Mouse (Mus musculus) neural tube, embryonic 15.5 days (tissue): ENCODE data around the gene Slc35b3. TPM values are rescaled to one million over a fixed set of nuclear protein-coding genes. Genes with fewer than 3 reads are reported as not detected.
A peak's percentile ranks its signal among the peaks of the same experiment; 100 is the strongest.

Source experiments
- ATAC-seq: fragments of 200-750 bp; cut with Nextera tagmentation; 2 replicates; pipeline ENCODE4 v1.8.0; 2017; ENCODE audit warnings: mild to moderate bottlenecking, moderate TSS enrichment, moderate library complexity; ENCODE audit not compliant: low FRiP score
- H3K27ac ChIP-seq: fragments of 300-500 bp; sonication (generic); replicated peaks from 2 replicates; pipeline ENCODE4 v1.5.1; 2015; ENCODE audit warnings: mild to moderate bottlenecking, inconsistent platforms
- H3K27me3 ChIP-seq: fragments of 300-500 bp; sonication (generic); replicated peaks from 2 replicates; pipeline ENCODE4 v1.6.1; 2015; ENCODE audit warnings: inconsistent platforms
- H3K36me3 ChIP-seq: fragments of 300-500 bp; sonication (generic); 2 replicates; pipeline ENCODE4 v1.6.1; 2015; ENCODE audit warnings: inconsistent platforms
- H3K4me1 ChIP-seq: fragments of 300-500 bp; sonication (generic); 2 replicates; pipeline ENCODE4 v1.6.1; 2015; ENCODE audit warnings: inconsistent platforms
- H3K4me2 ChIP-seq: fragments of 300-500 bp; sonication (generic); 2 replicates; pipeline ENCODE4 v1.6.1; 2015; ENCODE audit warnings: inconsistent platforms, mild to moderate bottlenecking, moderate library complexity
- H3K4me3 ChIP-seq: fragments of 300-500 bp; sonication (generic); replicated peaks from 2 replicates; pipeline ENCODE4 v1.5.1; 2015; ENCODE audit warnings: mild to moderate bottlenecking, inconsistent platforms
- H3K9ac ChIP-seq: fragments of 300-500 bp; sonication (generic); replicated peaks from 2 replicates; pipeline ENCODE4 v1.6.1; 2015; ENCODE audit warnings: mild to moderate bottlenecking, inconsistent platforms
- H3K9me3 ChIP-seq: fragments of 300-500 bp; sonication (generic); replicated peaks from 2 replicates; pipeline ENCODE4 v1.6.1; 2016; ENCODE audit warnings: inconsistent platforms
- WGBS: fragments of 180-500 bp; shearing (Covaris S2); methylation state at CpG from one replicate; pipeline ENCODE4 v1.1.7; 2015; ENCODE audit warnings: mixed read lengths; 5-methylcytosine and 5-hydroxymethylcytosine counted together
- polyA plus RNA-seq: library from polyadenylated mRNA; unstranded; fragments of >200 nt; fragmentation: Nextera tagmentation; extraction: Ambion mirVana; gene quantifications from 2 replicates; pipeline ENCODE4 v1.2.1, GENCODE M21; 2015

Slc35b3 gene
- 28.5 and 33.6 TPM in 2 replicates for polyA plus RNA-seq

DNA sequence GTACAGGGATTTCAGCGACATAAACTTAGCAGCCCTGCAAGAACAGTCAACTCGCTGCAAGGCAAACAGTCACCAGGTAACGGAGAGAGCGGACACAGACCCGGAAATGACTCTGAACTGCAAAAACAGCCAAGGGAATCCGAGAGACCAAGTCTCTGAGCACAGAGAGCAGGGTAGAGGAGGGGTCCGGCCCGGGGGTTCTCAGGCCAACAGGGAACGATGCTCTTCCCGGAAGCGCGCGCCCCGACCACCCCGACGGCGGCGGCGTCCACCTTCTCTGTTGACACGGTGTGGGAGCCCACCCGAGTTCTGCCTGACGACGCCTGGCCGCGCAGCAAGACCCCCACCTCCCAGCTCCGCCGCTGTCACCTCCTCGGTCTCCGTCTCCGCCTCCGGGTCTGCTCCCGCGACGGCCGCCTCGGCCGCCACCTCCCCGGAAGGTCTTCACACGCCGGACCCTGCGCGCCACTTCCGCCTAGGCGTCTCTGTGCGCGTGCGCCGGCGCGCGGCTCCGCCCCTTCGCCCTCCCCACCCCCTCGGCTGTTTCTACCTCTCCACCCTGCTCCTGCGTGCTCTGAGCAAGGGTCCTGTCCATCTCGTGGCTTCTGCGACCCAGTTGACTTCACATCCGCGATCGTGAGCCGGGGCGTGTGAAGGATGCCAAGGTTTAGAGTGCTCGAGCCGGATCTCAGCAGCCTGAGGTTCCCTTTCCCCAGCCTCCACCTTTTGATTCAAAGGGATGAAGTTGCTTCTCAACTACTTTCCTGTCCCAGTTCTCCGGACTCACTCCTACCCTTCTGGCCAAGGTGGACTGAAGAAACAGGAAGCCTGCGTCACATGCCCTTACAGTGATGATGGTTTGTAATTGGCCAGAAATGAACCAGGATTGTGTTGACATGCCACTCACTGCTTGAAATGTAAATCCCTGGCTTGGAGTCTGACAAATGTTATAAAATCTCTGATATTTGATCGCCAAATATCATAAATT lies at the start of gene Slc35b3:
Slc35b3 (minus strand) TSS at position 813 of the 988 bp plus-strand sequence.
- Histone ChIP-seq H3K4me2 (peak within 1 kb of the TSS; percentile 76), H3K27ac (peak within 1 kb of the TSS; percentile 81), H3K27me3 (no peaks in the 10 kb centered on the region), H3K36me3 (no peaks in the 10 kb centered on the region), H3K4me3 (peak within 1 kb of the TSS; percentile 60), H3K9ac (peak within 1 kb of the TSS; percentile 83), H3K9me3 (no peaks in the 10 kb centered on the region), H3K4me1 (peaks cover 27% of the 10 kb centered on the region)
- ATAC-seq: peak; percentile 100
- 1% methylated on average over 65 of the region's 67 CpGs for WGBS

DNA sequence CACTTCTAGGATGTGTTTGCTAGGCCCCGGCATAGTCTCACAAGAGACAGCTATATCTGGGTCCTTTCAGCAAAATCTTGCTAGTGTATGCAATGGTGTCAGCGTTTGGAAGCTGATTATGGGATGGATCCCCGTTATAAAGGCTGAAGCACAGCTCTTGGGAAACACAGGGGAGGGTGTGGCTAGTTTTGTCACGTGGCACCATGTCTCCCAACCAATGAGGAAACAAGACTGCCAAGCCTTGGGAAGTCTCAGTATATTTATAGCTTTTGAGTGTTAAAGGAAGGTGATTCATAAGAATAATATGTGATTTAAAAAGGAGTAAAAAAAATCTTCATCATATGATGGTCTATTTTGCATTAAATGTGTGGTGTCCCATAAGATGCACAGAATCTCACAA lies 49.6 kb upstream of the Slc35b3 start:
- Histone ChIP-seq H3K4me3 (no peak overlapping the region), H3K9ac (no peak overlapping the region), H3K9me3 (no peaks in the 10 kb centered on the region), H3K4me2 (no peak overlapping the region), H3K27ac (no peak overlapping the region), H3K36me3 (no peaks in the 10 kb centered on the region), H3K27me3 (no peaks in the 10 kb centered on the region), H3K4me1 (peaks cover 5% of the 10 kb centered on the region; the same call in 1 of the 2 replicates)
- ATAC-seq: no peak
- 84% methylated on average over 4 of the region's 4 CpGs for WGBS

GRCm38 (mm10) chr13:39003101-39003762 lies 42.6 kb upstream of the Slc35b3 start:
- Histone ChIP-seq H3K36me3 (no peaks in the 10 kb centered on the region), H3K27ac (no peak overlapping the region), H3K4me3 (no peak overlapping the region), H3K9me3 (no peaks in the 10 kb centered on the region), H3K27me3 (no peaks in the 10 kb centered on the region), H3K4me1 (no peaks in the 10 kb centered on the region), H3K4me2 (no peak overlapping the region), H3K9ac (no peak overlapping the region)
- no peak for ATAC-seq

GRCm38 (mm10) chr13:39002424-39002823 lies 41.7 kb upstream of the Slc35b3 start:
- 73% methylated on average over 1 of the region's 1 CpGs for WGBS
- Histone ChIP-seq H3K4me1 (no peaks in the 10 kb centered on the region), H3K4me3 (no peak overlapping the region), H3K9me3 (no peaks in the 10 kb centered on the region), H3K27me3 (no peaks in the 10 kb centered on the region), H3K36me3 (no peaks in the 10 kb centered on the region), H3K9ac (no peak overlapping the region), H3K27ac (no peak overlapping the region), H3K4me2 (no peak overlapping the region)
- no peak for ATAC-seq

DNA sequence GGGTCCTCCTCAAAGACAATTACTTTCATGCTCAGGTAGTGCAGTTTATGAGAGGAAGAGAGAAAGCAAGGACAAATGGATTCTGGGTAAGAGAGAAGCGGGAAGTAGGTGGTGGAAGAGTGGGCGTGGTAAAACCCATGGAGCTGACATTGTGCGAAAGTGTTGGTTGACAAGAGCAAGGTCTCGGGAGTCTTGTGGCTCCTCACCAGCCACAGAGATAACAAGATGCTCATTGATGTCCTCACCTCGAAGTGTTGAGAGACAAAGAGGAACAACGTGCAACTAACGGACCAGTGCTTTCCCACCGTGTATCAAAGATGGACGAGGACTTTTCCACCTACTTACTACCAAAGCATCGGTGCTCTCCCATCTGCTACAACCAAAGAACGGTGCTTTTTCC lies 40.8 kb upstream of the Slc35b3 start:
- H3K27ac ChIP-seq: no peak overlapping the region
- H3K4me3 ChIP-seq: no peak overlapping the region
- no peaks in the 10 kb centered on the region for H3K9me3 ChIP-seq
- H3K27me3 ChIP-seq: no peaks in the 10 kb centered on the region
- no peak overlapping the region for H3K9ac ChIP-seq
- ATAC-seq: no peak
- H3K4me2 ChIP-seq: no peak overlapping the region
- 96% methylated on average over 11 of the region's 11 CpGs for WGBS
- no peaks in the 10 kb centered on the region for H3K36me3 ChIP-seq
- H3K4me1 ChIP-seq: no peaks in the 10 kb centered on the region

DNA sequence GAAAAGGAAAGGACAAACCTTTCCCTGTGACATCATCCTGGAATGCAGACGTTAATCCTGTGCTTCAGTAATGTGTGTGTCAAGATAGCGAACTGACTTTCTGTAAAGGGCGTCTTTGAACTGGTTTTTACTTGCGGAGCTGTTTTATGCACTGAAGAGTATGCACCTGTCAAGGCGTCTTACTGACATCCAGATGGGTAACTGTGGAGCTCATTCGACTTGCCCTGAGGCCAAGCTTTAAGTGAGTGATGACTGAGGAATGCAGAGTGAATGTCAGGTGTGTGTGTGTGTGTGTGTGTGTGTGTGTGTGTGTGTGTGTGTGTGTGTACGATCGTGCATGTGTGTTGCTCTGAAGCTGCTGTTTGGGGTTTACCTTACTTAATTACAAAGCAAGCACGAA lies 38.3 kb upstream of the Slc35b3 start:
- no peak overlapping the region for H3K4me2 ChIP-seq
- no peaks in the 10 kb centered on the region for H3K9me3 ChIP-seq
- ATAC-seq: no peak
- H3K36me3 ChIP-seq: no peaks in the 10 kb centered on the region
- no peak overlapping the region for H3K9ac ChIP-seq
- no peaks in the 10 kb centered on the region for H3K4me1 ChIP-seq
- H3K4me3 ChIP-seq: no peak overlapping the region
- H3K27me3 ChIP-seq: no peaks in the 10 kb centered on the region
- no peak overlapping the region for H3K27ac ChIP-seq
- WGBS: 84% methylated on average over 9 of the region's 9 CpGs

DNA sequence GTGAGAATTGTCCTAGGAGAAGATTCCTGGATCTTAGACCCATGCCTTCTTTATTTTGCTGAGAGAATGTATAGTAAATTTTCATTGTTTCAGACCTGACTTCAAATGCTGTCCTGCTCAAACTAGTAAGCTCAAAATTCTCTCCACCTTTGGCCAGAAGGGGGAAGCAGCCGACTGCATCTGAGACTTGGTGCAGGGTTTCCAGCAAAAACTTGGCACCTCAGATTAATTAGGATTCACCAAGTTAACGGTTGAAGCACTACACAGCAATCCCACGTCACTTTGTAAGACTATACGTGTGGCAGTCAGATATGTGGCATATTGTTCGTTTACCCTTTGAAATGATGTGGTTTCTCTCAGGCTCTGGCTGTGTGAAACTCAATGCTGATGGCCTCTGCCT lies 31.9 kb upstream of the Slc35b3 start:
- WGBS: 17% methylated on average over 5 of the region's 5 CpGs
- Histone ChIP-seq H3K9ac (no peak overlapping the region), H3K27ac (no peak overlapping the region), H3K4me1 (no peaks in the 10 kb centered on the region), H3K36me3 (no peaks in the 10 kb centered on the region), H3K9me3 (no peaks in the 10 kb centered on the region), H3K27me3 (no peaks in the 10 kb centered on the region), H3K4me3 (no peak overlapping the region), H3K4me2 (no peak overlapping the region)
- ATAC-seq: no peak

GRCm38 (mm10) chr13:38983751-38984150 lies 23.1 kb upstream of the Slc35b3 start:
- Histone ChIP-seq H3K4me2 (no peak overlapping the region), H3K27ac (no peak overlapping the region), H3K4me3 (no peak overlapping the region), H3K9me3 (0 out of 2 replicates have a peak, but pooled peaks cover 3% of the 10 kb centered on the region), H3K9ac (no peak overlapping the region), H3K27me3 (no peaks in the 10 kb centered on the region), H3K4me1 (no peaks in the 10 kb centered on the region), H3K36me3 (no peaks in the 10 kb centered on the region)
- ATAC-seq: no peak
- 92% methylated on average over 5 of the region's 5 CpGs for WGBS

DNA sequence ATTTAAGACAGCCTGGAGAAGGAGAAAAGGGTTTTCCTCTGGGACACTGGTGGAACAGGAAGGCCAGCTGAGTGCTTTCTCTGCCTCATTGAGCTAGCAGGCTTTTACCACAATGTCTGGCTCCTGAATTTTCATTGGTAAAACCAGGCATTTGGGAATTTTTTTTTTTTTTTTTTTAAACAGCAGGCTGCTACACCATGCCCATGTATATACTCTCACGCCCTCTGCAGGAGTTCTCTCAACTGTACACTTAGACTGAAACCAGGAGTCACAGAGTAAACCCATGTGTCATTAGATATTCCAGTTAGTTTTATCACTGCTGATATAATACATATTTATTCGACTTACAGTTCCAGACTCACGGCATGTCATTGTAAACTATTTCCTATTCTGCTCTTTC lies 20.2 kb upstream of the Slc35b3 start:
- Histone ChIP-seq H3K27ac (no peak overlapping the region), H3K36me3 (no peaks in the 10 kb centered on the region), H3K4me2 (no peak overlapping the region), H3K27me3 (no peaks in the 10 kb centered on the region), H3K9me3 (no peaks in the 10 kb centered on the region), H3K4me3 (no peak overlapping the region), H3K9ac (no peak overlapping the region), H3K4me1 (0 out of 2 replicates have a peak, but pooled peaks cover 8% of the 10 kb centered on the region)
- 79% methylated on average over 3 of the region's 3 CpGs for WGBS
- ATAC-seq: no peak

GRCm38 (mm10) chr13:38976978-38977377 lies 16.3 kb upstream of the Slc35b3 start:
- Histone ChIP-seq H3K27ac (no peak overlapping the region), H3K9me3 (no peaks in the 10 kb centered on the region), H3K36me3 (no peaks in the 10 kb centered on the region), H3K4me1 (0 out of 2 replicates have a peak, but pooled peaks cover 8% of the 10 kb centered on the region), H3K27me3 (no peaks in the 10 kb centered on the region), H3K4me2 (peak overlapping the region; percentile 15; the same call in 1 of the 2 replicates), H3K9ac (no peak overlapping the region), H3K4me3 (no peak overlapping the region)
- 31% methylated on average over 6 of the region's 6 CpGs for WGBS
- no peak; the same call in 1 of the 2 replicates for ATAC-seq

DNA sequence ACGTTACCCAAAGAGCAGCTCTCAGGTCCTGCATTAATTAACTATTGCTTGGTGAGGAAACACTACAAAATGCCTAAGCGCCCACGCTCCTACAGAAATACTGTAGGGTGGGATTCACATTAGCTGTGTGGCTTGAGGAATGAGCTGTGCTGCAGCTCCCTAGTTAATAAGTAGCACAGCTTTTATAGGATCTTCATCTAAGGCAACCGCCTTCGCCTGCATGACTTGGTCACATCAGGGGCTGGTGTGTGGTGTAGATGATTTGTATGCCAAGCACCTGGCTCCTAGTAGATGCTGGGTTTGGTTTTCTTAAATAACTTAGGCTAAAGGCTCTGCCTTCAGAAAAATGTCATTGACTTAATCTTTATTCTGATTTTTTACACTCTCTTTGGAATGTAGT lies 15.2 kb upstream of the Slc35b3 start:
- Histone ChIP-seq H3K4me3 (no peak overlapping the region), H3K27me3 (no peaks in the 10 kb centered on the region), H3K27ac (no peak overlapping the region), H3K9me3 (no peaks in the 10 kb centered on the region), H3K9ac (no peak overlapping the region), H3K4me1 (0 out of 2 replicates have a peak, but pooled peaks cover 8% of the 10 kb centered on the region), H3K4me2 (no peak overlapping the region), H3K36me3 (no peaks in the 10 kb centered on the region)
- WGBS: 84% methylated on average over 5 of the region's 5 CpGs
- ATAC-seq: no peak

GRCm38 (mm10) chr13:38972602-38973001 lies 11.9 kb upstream of the Slc35b3 start:
- Histone ChIP-seq H3K9ac (no peak overlapping the region), H3K27ac (no peak overlapping the region), H3K9me3 (no peaks in the 10 kb centered on the region), H3K36me3 (no peaks in the 10 kb centered on the region), H3K4me1 (0 out of 2 replicates have a peak, but pooled peaks cover 8% of the 10 kb centered on the region), H3K27me3 (no peaks in the 10 kb centered on the region), H3K4me2 (no peak overlapping the region), H3K4me3 (no peak overlapping the region)
- ATAC-seq: no peak
- WGBS: 4% methylated on average over 6 of the region's 6 CpGs
